Mouse (Mus musculus): ENCODE measurements at regions not wholly inside any gene's neighbourhood (a gene's known extent, or its start where the extent isn't known, plus 50 kb on each side); places are given as distances from the start of the nearest gene placed in this dataset.

GRCm38 (mm10) chr7:129049726-129050125 lies 207.1 kb upstream of the Plpp4 start:
- peak in 1 of 2 experiments; percentile 10 for DNase-seq (ENCODE audit: low spot score in 2 of 2)

- no peak for DNase-seq (ENCODE audit: low spot score in 2 of 2)
Observed at GRCm38 (mm10) chr7:129050675-129051074, 206.2 kb upstream of the Plpp4 start.

DNA sequence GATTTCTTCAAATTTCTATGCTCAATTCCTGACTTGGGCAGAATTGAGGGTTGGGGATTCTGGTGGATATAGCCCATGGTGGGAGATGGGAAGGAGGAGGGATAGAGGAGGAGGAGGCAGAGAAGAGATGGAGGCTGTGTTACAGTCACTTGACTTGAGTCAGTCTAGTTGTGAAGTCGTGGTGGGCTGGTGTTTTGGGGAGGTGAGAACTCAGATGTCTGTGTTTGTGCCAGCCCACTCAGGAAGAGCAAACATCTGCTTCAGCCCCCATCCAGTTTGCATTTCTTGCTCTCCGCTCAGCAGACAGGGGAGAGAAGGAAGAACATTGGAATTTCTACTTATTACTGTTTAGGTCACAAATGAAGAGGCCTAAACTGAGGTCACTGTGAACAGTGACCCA lies 189.9 kb upstream of the Plpp4 start:
- DNase-seq (ENCODE audit: low spot score in 2 of 2), result peak in 1 of 2 experiments; percentile 5

DNA sequence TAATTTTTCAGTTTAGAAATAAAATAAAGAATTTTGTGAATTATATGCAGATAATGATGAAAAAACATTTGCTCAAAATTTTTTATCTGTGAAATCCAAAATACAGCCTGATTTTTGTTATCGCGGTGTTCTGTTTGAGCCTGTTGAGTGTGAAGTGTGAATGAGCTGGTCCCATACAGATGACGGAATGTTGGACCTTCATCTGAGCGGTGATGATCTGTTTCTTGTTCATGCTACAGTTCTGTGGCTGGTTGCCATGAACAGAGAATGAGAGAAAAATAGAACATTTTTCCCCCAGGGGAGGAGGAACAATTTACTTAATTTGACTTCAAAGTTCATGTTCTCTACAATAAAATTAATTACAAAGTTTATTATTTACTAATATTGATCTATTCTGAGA lies 188.7 kb upstream of the Plpp4 start:
- DNase-seq (ENCODE audit: low spot score in 2 of 2), result no peak

GRCm38 (mm10) chr7:129079786-129080185 lies 177.0 kb upstream of the Plpp4 start:
- no peak for DNase-seq (ENCODE audit: low spot score in 2 of 2)

GRCm38 (mm10) chr7:129091441-129091840 lies 165.4 kb upstream of the Plpp4 start:
- DNase-seq (ENCODE audit: low spot score in 2 of 2), result no peak

DNA sequence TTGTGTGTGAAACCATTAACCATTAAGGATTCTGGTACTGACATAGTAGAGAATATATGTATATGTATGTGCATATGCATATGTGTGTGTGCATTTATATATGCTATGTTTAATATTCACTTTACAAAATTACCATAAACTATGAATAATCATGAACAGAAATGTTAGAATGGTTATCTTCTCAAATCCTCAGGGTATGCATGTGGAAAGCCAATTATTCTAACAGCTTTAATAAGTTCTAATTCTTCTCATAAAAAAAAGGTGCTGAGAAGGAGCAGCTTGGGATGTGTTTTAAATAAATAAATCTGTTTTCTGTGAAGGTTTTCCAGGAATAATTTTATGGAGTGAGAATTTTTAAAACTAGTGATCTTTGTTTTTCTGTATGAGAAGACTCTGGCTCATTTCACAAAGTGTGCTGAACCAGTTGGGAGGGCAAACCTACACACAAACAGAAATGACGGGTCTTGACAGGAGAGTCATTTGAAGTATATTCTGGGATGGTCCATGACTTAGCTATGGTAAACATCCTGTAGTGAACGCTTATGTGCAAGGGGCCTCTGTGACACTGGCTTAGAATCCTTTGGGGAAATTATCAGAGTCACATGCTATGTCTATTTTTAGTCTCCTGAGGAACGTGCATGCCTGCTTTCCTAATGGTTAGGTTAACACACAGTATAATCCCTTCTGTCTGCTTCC lies 160.3 kb upstream of the Plpp4 start:
- DNase-seq (ENCODE audit: low spot score in 2 of 2), result no peak

DNA sequence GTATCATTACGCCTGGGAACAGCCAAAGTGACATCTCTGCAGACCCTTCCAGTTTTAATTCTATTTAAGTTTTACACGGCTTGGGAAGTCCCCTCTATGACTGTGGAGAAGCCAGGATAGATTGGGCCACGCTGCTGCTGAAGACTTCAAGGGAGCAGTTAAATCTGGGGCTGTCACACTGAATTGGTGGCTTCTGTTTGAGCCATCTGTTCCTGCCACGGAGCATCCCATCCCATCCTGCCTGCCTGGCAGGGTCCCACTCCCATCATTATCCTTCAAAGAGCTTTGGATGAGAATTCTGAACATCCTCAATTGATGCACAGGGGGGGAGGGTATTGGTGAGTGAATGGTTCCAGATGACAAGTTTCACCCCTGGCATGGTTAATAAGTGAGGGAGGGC lies 154.4 kb upstream of the Plpp4 start:
- DNase-seq (ENCODE audit: low spot score in 2 of 2), result no peak

DNA sequence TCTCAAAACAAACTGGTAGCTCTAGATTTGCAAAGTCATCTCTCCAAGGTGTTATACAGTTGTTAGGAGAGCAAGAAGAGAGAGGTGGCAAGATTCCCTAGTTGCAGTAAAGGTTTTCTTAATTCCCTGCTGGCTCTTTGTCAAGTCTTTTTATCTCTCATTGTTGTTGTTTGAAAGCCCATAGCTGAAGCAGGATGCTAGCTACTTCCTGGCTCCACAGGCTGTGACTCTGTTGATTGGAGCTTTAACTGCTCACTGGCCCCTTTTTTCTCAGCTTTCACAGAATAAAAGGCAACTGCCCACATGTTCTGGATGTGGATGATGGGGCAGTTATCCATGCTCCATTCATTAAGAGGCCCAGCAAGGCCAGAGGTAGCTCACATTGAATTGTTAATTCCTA lies 122.7 kb upstream of the Plpp4 start:
- DNase-seq (ENCODE audit: low spot score in 2 of 2), result no peak

DNA sequence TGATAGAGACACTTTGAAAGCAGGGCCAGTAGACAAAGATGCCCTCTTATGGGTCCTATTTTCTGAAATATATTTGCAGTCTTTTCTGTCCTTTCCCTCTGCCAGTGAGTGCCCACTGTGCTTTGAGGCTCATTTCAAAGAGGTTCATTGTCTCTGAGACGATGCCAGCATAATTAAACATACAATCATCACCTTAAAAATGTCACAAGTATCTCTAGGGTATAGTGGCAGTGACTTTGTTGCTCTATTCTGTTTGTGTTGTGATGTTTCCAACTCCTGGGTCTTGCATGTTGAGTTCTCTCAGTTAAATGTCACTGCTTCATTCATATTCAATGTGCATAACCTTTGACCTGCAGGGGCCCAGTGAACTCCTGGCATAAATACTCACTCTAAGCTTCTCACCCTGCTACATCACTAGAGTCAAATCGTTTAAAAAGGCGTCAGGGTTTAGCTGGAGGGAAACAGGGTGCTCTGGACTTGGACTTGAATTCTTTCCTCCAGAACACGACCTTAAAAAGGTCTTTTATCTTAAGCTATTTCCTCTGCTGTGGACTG lies 122.1 kb upstream of the Plpp4 start:
- DNase-seq (ENCODE audit: low spot score in 2 of 2), result no peak

DNA sequence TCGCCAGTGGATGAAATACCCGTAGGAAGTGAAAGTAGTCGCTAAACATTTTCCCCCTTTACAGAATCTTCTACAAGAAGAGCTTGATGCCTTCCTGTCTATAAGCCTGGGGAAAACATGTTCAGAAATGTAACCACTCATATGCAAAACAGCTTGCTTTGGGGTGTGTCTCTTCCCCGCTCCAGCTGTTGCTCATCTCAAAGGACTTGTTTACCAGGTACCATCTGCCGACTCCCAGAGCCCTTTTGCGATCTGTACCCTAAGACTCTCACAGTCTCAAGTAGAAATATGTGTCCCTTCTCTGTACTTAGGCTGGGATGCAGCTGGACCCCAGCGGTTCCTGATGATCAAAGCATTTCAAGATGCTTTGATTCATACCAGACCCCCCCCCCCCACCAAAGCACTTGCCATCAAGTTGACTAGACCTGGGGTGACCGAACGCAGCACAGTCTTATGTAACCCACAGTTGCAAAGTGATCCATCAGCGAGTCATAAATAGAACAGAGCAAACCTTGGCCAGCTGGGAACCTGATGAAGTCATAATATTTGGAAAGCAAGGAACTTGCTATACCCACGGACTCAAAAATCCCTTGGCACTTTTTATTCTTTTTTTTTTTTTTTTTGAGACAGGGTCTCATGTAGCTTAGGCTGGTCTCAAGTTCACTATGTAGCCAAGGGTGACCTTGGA lies 119.4 kb upstream of the Plpp4 start:
- DNase-seq (ENCODE audit: low spot score in 2 of 2), result no peak

- no peak for DNase-seq (ENCODE audit: low spot score in 2 of 2)
Observed at GRCm38 (mm10) chr7:129141942-129142598, 114.8 kb upstream of the Plpp4 start.

DNA sequence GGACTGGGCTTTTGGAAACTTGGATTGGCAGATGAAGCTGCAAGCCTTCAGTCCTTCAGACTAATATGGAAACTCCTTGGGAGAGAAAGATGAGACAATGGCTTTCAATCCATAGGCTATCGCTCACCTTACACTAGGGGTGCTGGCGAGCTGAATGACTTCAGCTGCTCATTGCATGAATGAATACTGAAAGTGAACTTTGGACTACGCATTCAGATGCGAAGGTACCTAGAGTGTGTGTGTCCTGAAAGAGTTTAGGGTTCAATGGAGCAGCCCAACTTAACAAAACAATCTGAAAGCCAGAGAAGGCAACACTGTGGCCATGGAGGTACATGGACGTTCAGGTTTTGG lies 114.3 kb upstream of the Plpp4 start:
- DNase-seq (ENCODE audit: low spot score in 2 of 2), result no peak

DNA sequence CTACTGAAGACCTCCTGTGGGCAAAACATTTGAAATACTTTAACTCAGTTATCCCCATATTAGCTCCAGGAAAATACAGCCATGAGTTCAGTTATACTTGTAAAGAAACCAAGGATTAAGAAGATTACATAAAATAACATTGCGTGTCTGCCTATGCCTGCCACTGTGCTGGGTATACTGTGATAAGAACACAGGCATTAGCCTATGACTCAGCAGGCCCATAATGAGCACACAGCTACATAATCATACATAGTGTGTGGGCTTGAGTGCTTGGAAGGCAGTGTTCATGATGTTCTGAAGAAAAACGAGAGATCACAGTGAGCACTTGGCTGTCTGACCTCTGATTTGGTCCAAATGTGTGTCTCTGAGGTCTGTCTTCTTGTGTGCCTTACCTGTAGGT lies 101.3 kb upstream of the Plpp4 start:
- DNase-seq (ENCODE audit: low spot score in 2 of 2), result no peak

DNA sequence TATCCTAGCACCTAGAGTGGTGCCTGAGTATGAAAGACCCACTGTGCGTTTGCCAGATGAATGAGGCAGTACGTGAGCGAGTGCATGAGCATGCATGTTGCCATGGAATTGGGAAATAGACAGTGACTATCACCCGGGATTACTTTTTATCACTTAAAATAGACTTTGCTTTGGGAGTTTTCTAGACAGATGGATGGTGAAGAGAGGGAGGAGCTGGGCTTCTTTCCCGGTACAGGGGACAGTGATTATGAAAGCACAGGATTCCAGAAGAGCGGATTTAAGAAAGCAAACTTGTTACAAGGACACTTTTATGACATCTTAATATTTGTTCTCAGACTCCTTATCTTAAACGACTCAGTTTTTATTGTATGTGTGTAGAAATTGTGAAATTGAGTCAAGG lies 86.9 kb upstream of the Plpp4 start:
- DNase-seq (ENCODE audit: low spot score in 2 of 2), result peak; percentile 5 to 7

- DNase-seq (ENCODE audit: low spot score in 2 of 2), result no peak
Observed at GRCm38 (mm10) chr7:129190933-129191332, 65.9 kb upstream of the Plpp4 start.

DNA sequence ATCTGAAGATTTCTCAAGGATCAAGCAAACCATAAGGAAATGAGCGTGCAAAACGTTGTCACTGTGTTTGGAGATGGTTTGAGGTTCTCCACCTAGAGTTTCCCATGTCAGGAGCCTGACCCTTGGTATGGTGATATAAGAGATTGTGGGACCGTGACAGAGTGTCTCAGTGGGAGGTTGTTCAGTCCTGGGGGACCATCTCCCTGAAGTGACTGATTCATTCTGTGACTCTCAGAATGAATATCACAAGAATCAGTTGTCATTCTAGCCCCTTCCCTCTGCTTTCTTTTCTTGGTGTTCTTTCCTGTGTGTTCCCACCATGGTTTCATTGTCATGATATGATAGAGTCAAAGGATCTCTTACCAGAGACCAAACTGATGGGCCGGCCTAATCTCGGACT lies 49.8 kb upstream of the Plpp4 start:
- DNase-seq (ENCODE audit: low spot score in 2 of 2), result no peak
